Mouse (Mus musculus) cerebellum, adult 11-12 months (tissue): ENCODE data around the gene Rpl15.
A peak's percentile ranks its signal among the peaks of the same experiment; 100 is the strongest.
"Not testable (repeated sequence)": the region's sequence is repeated elsewhere in the genome, so short reads cannot be mapped to it uniquely, and the experiment has no call there.

Experiments
- DNase-seq: peaks from one replicate; pipeline ENCODE4 v3.0.0; 2022

Gene Rpl15

GRCm38 (mm10) chr14:18270529-18271441 is at the start of gene Rpl15, which contains the start of gene Nkiras1:
Gene Rpl15 (minus strand): TSS chr14:18271391.
Gene Nkiras1 (plus strand): TSS chr14:18271136.
- DNase-seq = peak; percentile 100

DNA sequence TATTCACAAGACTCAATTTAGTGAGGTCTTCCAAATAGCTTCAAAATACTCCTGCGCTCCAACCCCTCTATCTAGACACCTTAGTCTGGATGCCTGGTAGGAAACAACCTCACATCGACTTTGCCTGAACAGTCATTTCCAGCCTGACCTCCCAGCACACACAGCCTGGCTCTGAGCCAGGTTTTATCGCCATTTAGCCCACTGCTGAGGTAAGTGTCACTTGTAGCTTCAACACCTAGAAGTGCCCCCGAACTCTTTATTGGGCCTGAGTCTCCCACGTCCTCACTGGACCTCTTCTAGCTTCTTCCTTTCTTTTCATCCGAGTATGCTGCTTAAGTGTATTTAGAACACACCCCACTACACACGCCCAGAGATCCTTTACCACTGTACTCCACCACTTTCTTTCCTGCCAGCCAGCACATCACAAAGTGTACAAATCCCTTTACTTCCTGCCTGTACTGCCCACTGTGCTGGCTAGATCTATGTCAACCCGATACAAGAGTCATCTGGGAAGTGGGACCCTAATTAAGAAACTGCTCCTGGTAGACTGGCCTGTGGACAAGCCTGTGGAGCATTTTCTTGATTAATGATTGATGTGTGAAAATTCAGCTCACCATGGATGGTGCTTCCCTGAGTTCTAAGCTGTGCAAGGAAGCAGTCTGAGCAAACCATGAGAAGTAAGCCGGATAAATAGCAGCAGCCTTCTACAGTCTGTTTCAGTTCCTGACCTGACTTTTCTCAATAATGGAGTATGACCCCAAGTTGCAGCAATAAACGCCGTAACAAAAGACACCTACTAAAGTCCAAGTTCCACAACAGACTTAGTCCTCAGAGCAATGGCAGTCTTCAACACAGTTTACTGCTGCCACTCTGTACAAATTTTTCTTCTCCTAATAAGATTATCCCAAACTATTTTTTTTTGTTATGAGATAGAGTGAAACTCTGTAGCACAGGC is 46.5 kb upstream of the Rpl15 start:
- no peak for DNase-seq

- DNase-seq = no peak
Observed at GRCm38 (mm10) chr14:18304165-18304564, 33.0 kb upstream of the Rpl15 start.

GRCm38 (mm10) chr14:18303262-18303661 is 32.1 kb upstream of the Rpl15 start:
- DNase-seq = peak; percentile 44

DNA sequence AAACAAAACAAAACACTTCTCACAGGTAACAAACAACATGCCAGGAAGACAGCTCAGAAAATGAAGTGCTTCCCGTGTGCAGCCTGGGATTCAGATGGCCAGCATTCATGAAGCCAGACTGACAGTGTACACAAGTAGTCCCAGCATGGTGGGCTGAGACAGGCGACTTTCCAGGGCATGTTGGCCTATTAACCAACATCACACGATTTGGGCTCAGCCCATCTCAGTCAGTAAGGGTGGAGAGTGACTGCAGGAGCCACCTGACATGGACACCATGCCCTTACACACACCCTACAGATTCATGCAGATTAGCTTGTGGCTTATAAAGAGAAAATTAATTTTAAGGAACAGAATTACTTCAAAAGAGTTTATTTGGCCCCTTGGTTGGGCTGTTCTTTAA is 31.6 kb upstream of the Rpl15 start:
- DNase-seq = no peak

GRCm38 (mm10) chr14:18301591-18301990 is 30.4 kb upstream of the Rpl15 start:
- no peak for DNase-seq

GRCm38 (mm10) chr14:18300676-18301075 is 29.5 kb upstream of the Rpl15 start:
- DNase-seq = no peak

- no peak for DNase-seq
Observed at GRCm38 (mm10) chr14:18298874-18299273, 27.7 kb upstream of the Rpl15 start.

GRCm38 (mm10) chr14:18297441-18297840 is 26.2 kb upstream of the Rpl15 start:
- no peak for DNase-seq

DNA sequence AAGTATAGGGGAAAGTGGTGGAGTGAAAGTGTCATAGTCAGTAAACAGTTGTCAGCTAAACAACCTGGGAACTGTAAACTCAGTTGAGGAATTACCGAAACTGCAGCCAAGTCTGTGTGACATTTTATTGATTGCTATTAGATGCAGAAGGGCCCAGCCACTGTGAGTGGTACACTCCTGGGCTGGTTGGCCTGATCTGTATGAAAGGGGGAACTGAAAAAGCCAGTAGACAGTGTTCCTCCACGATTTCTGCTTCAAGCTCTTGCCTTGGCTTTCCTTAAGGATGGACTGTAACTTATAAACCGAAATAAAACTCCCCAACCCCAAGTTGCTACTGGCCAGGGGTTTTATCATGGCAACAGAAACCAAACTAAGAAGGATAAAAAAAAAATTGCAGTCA is 21.4 kb upstream of the Rpl15 start:
- no peak for DNase-seq

DNA sequence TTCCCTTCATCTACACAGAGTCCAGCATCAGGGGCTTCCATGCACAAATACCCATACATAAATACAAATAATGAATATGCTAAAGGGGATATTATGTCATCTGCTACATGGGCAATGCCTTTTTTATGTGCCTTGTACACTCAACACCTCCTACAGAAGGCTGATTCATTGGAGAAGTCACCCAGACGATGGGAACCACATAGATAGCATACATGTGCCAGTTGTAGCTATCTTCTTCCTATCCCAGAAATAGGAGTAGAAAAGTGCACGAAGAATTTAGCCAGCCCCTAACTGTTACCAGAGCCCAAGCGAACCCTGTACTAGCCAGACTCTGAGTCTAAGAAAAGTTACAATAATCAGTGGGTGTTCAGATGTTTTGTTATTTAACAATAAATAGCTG is 20.9 kb upstream of the Rpl15 start:
- no peak for DNase-seq

DNA sequence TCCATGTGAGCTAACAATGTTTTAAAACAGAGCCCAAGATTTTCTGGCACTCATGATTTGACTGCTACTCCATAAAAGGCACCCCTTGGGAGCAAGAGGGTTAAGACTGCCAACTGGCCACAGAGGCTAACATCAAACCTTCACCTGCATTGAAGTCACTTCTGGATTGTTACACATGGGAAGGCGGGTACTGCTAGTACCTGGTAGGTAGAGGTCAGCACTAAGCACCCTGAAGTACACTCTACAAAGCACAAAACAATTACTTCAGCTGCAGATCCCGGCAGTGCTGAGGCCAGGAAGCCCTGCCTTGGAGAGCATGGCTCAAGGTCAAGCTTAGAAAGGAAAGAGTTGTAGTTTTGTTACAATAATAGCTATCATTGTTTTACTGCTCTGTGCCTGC is 16.2 kb upstream of the Rpl15 start:
- DNase-seq = no peak

GRCm38 (mm10) chr14:18286441-18286840 is 15.2 kb upstream of the Rpl15 start:
- DNase-seq = no peak

- DNase-seq = no peak
Observed at GRCm38 (mm10) chr14:18285476-18285875, 14.3 kb upstream of the Rpl15 start.

GRCm38 (mm10) chr14:18284581-18284980 is 13.4 kb upstream of the Rpl15 start:
- no peak for DNase-seq

DNA sequence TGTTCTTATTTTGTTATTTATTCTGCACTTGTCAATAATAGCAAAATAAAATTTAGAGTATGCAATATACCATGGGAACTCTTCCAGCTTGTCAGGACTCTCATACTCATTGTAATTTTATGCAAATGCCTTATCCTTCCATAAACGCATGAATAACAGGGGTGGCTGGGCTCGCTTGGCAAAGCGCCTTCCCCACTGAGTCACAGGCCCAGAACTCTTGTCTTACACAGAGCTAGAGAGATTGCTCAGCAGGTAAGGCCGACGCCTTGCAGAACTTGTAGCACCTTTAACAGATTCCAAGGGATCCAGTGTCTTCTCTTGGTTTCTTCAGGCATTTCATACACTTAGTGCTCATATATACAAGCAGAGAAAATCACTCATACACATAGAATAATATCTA is 9.2 kb upstream of the Rpl15 start:
- no peak for DNase-seq

- no peak for DNase-seq
Observed at GRCm38 (mm10) chr14:18274526-18274925, 3.3 kb upstream of the Rpl15 start.

DNA sequence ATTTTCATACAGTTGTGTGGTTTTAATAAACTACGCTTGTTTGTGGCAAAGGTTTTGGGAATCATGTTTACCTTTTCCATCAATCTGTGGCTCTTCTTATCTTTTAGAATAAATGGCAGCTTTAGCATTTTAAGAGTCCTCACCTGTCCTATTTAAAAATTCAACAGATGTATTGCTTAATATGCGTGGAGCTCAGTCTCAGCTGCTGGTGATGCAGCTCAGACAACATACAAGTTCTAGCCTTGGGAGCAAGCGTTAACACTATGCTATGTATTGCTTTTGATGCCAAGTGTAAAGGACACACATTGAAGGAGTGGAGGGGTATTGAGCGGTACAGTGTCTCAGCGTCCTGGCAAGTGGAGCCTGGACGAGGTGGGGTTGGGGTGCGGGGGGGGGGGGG is 475 bp upstream of the Rpl15 start:
- peak; percentile 41 for DNase-seq

DNA sequence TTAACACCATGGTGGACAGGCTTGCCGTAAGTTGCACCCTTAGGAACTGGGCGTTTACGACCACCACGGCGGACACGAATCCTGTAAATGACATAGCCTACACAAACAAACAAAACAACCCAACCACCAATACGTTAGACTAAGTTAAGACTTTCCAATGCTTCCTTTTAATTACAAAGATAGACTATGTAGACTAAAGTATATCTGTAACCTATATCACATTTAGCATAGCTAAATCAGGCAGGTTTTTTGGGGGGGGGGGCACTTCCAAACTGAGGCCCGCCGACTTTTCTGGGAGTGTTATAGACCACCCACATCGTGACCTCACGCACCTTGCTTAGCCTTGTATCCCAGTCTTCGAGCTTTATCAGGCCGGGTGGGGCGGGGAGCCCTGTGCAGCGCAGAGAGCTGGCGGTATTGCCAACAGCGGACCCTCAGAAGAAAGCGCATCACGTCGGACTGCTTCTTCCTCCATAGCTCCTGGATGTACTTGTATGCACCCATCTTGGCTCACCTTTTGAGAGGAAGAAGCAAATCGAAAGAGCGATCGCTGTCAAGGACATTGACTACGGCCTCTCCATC is 1.2 kb downstream of the Rpl15 start:
- not testable (repeated sequence) for DNase-seq

DNA sequence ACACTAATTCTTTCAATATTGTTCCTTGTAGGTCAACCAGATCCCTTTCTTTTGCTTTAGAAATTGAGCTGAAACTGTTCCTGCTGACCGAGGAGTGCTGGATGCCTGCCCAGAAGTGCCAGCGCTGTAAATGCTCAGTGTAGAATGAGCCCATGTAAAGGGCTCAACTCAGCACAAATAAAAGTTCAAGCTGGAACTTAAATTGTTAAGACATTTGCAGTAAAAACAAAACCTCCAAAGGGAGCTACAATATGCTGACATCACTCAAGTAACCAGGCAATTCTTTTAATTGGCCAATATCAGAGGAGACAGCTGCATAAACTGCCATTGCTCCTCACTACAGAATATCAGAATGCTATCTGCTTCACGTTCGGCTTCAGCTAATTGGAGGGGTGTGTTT is 7.8 kb downstream of the Rpl15 start:
- DNase-seq = no peak

- no peak for DNase-seq
Observed at GRCm38 (mm10) chr14:18261203-18261602, 10.0 kb downstream of the Rpl15 start.

DNA sequence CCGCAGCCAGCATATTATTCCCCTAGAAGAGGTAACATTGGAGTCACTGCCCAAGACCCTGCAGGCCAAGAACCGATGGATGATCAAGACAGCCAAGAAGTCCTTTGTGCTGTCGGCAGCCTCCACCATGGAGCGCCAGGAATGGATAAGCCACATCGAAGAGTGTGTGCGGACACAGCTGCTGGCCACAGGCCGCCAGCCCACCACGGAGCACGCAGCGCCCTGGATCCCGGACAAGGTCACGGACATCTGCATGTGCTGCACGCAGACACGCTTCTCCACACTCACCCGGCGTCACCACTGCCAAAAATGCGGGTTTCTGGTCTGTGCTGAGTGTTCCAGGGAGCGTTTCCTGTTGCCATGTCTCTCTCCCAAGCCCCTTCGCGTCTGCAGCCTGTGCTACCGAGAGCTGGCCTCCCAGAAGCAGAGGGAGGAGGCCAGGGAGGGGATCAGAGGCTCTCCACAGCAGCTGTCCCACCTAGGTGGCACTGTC is 28.5 kb downstream of the Rpl15 start:
- no peak for DNase-seq

GRCm38 (mm10) chr14:18241786-18242185 is 29.4 kb downstream of the Rpl15 start:
- no peak for DNase-seq
